Mouse (Mus musculus) liver, embryonic 11.5 days (tissue): Measurements from ENCODE around the gene Arg1. TPM values are rescaled to one million over a fixed set of nuclear protein-coding genes. Genes with fewer than 3 reads are reported as not detected.

Experiments used
- ATAC-seq: fragments of 200-750 bp; cut with Nextera tagmentation; replicated peaks from 2 replicates; pipeline ENCODE4 v1.8.0; 2017; ENCODE audit warnings: moderate number of reproducible peaks, mild to moderate bottlenecking, moderate TSS enrichment, moderate library complexity; ENCODE audit not compliant: low FRiP score
- DNase-seq: peaks from one replicate; pipeline ENCODE4 v3.0.0-alpha.2; 2017; ENCODE audit warnings: low spot score
- H3K27ac ChIP-seq: fragments of 300-500 bp; sonication (generic); 2 replicates; pipeline ENCODE4 v1.5.1; 2014; ENCODE audit warnings: mild to moderate bottlenecking, low read depth, low read length, control low read depth
- H3K27me3 ChIP-seq: fragments of 300-500 bp; sonication (generic); replicated peaks from 2 replicates; pipeline ENCODE4 v1.6.1; 2014; ENCODE audit warnings: low read length, mixed read lengths; ENCODE audit not compliant: control insufficient read depth, insufficient read depth
- H3K36me3 ChIP-seq: fragments of 300-500 bp; sonication (generic); 2 replicates; pipeline ENCODE4 v1.6.1; 2014; ENCODE audit warnings: mild to moderate bottlenecking, low read length, moderate library complexity, mixed read lengths; ENCODE audit not compliant: control insufficient read depth, insufficient read depth
- H3K4me1 ChIP-seq: fragments of 300-500 bp; sonication (generic); replicated peaks from 2 replicates; pipeline ENCODE4 v1.6.1; 2014; ENCODE audit warnings: low read length, mixed read lengths; ENCODE audit not compliant: control insufficient read depth, insufficient read depth
- H3K4me2 ChIP-seq: fragments of 300-500 bp; sonication (generic); 2 replicates; pipeline ENCODE4 v1.6.1; 2014; ENCODE audit warnings: mild to moderate bottlenecking, control low read depth, moderate library complexity
- H3K4me3 ChIP-seq: fragments of 300-500 bp; sonication (generic); 2 replicates; pipeline ENCODE4 v1.5.1; 2014; ENCODE audit warnings: low read depth, low read length, control low read depth
- H3K9ac ChIP-seq: fragments of 300-500 bp; sonication (generic); 2 replicates; pipeline ENCODE4 v1.6.1; 2014; ENCODE audit warnings: low read depth, low read length, control low read depth
- H3K9me3 ChIP-seq: fragments of 300-500 bp; sonication (generic); 2 replicates; pipeline ENCODE4 v1.6.1; 2016; ENCODE audit warnings: low read length, inconsistent platforms, mixed read lengths; ENCODE audit not compliant: control insufficient read depth
- WGBS: fragments of 180-500 bp; shearing (Covaris S2); extraction: QIAGEN DNeasy Blood & Tissue Kit; methylation state at CpG from one replicate; pipeline ENCODE4 v1.1.7; 2014; 5-methylcytosine and 5-hydroxymethylcytosine counted together
- polyA plus RNA-seq: library from polyadenylated mRNA; unstranded; fragments of >200 nt; fragmentation: Nextera tagmentation; extraction: Ambion mirVana; gene quantifications from 2 replicates; pipeline ENCODE4 v1.2.1, GENCODE M21; 2014

The Arg1 gene
- polyA plus RNA-seq, 1 experiment from 2014 or later = 5.5 TPM

DNA sequence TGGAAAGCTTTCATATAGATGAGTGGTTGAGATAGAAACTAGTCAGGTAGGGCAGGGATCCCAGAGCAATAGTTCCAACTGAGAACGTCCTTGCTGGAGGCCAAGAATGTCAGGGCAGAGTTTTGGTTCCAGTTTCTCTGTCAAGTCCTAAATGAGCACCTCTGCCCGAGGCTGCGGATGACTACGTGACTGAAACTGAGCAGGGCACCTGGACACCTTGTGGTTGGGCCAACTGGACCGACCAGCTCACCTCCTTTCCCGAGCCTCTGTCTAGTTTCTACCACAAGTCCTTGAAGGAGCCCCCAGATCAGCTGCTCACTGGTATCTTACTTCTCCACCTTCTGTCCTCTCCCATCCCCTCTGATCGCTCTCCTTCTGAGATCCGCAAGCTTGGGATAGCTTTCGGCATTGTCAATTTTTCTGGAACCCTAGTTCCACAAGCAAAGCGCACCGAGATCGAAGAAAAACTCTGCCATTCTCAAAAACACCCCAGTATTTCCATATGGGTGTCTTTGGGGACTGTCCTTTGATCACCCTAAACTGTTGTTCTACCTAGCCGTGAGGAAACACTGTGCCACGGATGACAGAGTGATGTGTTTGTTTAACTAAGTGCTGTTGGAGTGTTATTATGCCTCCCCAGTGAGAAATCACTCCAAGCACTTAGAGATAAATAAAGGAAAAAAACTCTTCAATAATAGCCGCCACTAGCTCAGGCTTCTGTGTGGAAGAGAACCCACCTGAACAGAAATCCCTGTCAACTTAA, 31.2 kb upstream of the Arg1 start:
- Histone ChIP-seq H3K27ac (no peak overlapping the region), H3K4me3 (no peak overlapping the region), H3K4me2 (peak overlapping the region; percentile 16; the same call in 1 of the 2 replicates), H3K9ac (no peak overlapping the region), H3K36me3 (no peaks in the 10 kb centered on the region), H3K4me1 (no peaks in the 10 kb centered on the region; the same call in 1 of the 2 replicates), H3K9me3 (no peaks in the 10 kb centered on the region), H3K27me3 (no peaks in the 10 kb centered on the region)
- ATAC-seq (no peak), DNase-seq (no peak)
- WGBS = 60% methylated on average over 15 of the region's 15 CpGs

DNA sequence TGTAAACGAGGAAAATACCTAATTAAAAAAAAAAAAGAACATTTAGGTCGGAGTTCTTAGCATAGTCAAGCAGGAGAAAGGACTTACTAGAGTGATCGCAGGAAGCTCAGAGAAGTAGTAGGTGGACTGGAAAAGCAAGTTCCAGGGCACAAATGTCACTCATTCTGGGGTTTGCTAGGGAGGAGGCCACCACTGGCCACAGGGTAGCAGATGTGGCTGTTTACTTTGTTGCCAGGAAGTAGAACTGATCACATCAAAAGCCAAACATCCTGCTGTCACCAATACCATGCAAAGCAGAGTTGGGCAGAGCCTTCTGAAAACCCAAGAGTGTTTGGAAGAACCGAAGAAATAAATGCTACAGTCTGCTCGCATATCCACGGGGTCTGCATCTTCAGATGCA, 26.6 kb upstream of the Arg1 start:
- DNase-seq (no peak), ATAC-seq (no peak)
- Histone ChIP-seq H3K36me3 (no peaks in the 10 kb centered on the region), H3K4me1 (no peaks in the 10 kb centered on the region; the same call in 1 of the 2 replicates), H3K27me3 (no peaks in the 10 kb centered on the region), H3K9me3 (no peaks in the 10 kb centered on the region), H3K4me2 (no peak overlapping the region), H3K9ac (no peak overlapping the region), H3K27ac (no peak overlapping the region), H3K4me3 (no peak overlapping the region)
- 76% methylated on average over 6 of the region's 6 CpGs for WGBS

GRCm38 (mm10) chr10:24952549-24952948, 25.3 kb upstream of the Arg1 start:
- Histone ChIP-seq H3K9me3 (no peaks in the 10 kb centered on the region), H3K27ac (no peak overlapping the region), H3K4me3 (no peak overlapping the region), H3K4me1 (no peaks in the 10 kb centered on the region), H3K4me2 (no peak overlapping the region), H3K27me3 (no peaks in the 10 kb centered on the region), H3K36me3 (no peaks in the 10 kb centered on the region), H3K9ac (no peak overlapping the region)
- no peak for ATAC-seq
- DNase-seq = no peak
- WGBS = 78% methylated on average over 7 of the region's 7 CpGs

DNA sequence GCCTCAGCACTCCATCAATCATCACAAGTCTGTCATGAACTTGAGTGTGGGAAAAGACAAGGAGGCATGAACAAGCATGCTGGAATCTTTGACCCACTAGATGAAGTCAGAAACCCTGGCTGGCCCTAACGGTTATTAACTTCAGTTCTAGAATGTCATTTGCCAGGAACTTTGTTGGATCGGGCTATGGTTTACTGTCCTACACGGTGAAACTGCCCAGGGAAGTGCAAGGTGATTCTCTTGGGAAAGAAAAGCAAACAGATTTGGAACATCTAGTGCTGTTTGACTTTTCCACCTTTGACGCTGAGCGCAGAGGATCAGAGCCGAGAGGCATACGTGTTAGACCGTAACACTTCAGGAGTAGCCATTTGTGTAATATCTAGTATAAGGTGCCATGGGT, 24.3 kb upstream of the Arg1 start:
- Histone ChIP-seq H3K9ac (no peak overlapping the region), H3K9me3 (no peaks in the 10 kb centered on the region), H3K4me2 (no peak overlapping the region), H3K27ac (no peak overlapping the region), H3K27me3 (no peaks in the 10 kb centered on the region), H3K4me3 (no peak overlapping the region), H3K36me3 (no peaks in the 10 kb centered on the region), H3K4me1 (no peaks in the 10 kb centered on the region)
- ATAC-seq (no peak), DNase-seq (no peak)
- 75% methylated on average over 8 of the region's 8 CpGs for WGBS

DNA sequence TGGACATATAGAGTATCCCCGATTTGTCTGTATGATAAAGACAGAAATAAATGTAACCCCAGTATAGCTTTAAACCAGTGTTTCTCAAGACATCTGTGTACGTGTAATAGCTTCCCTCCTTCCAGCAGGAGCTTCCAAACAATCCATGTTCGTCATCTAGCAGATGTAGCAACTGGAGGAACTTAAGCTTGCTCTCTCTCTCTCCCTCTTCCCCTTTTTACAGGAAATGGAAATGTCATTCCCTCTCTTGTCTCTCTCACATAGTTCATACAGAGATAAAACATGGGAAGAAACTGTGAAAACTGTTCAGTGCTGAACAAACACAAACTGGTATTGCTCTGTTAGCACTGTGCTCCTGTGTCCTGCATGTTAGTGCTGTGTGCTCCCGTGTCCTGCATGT, 22.9 kb upstream of the Arg1 start:
- H3K9me3 ChIP-seq = no peaks in the 10 kb centered on the region
- H3K4me2 ChIP-seq = no peak overlapping the region
- 65% methylated on average over 4 of the region's 4 CpGs for WGBS
- H3K4me1 ChIP-seq = no peaks in the 10 kb centered on the region
- H3K27ac ChIP-seq = no peak overlapping the region
- no peak overlapping the region for H3K4me3 ChIP-seq
- H3K36me3 ChIP-seq = no peaks in the 10 kb centered on the region
- no peak overlapping the region for H3K9ac ChIP-seq
- no peaks in the 10 kb centered on the region for H3K27me3 ChIP-seq
- DNase-seq (no peak), ATAC-seq (no peak)

DNA sequence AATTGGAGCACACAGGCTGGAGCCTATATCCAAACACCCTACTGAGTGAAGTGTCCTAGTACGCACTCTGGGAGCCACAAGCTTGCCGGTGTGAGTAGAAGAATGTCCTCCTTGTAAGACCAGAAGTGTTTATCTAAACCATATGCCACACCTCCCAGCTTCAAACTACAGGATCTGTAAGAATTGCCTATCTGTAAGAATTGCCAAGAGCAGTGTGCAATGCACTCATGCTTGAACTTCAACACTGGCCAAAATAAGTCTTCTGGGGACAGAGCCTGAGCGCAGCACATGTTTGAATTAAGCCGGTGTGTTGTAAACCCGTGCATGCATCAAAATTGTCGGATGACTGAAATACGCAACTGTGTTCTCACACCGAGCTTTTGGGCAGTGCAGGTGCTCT, 21.0 kb upstream of the Arg1 start:
- no peak overlapping the region for H3K4me3 ChIP-seq
- no peak overlapping the region for H3K27ac ChIP-seq
- ATAC-seq = no peak
- H3K27me3 ChIP-seq = no peaks in the 10 kb centered on the region
- peak overlapping the region; percentile 22; the same call in 1 of the 2 replicates for H3K4me2 ChIP-seq
- WGBS = 65% methylated on average over 8 of the region's 8 CpGs
- no peak overlapping the region for H3K9ac ChIP-seq
- DNase-seq = no peak
- H3K9me3 ChIP-seq = no peaks in the 10 kb centered on the region
- no peaks in the 10 kb centered on the region for H3K36me3 ChIP-seq
- H3K4me1 ChIP-seq = no peaks in the 10 kb centered on the region

- Histone ChIP-seq H3K4me3 (no peak overlapping the region), H3K27ac (no peak overlapping the region), H3K9ac (no peak overlapping the region), H3K9me3 (no peaks in the 10 kb centered on the region), H3K4me2 (no peak overlapping the region; the same call in 1 of the 2 replicates), H3K36me3 (no peaks in the 10 kb centered on the region), H3K27me3 (no peaks in the 10 kb centered on the region), H3K4me1 (no peaks in the 10 kb centered on the region)
- DNase-seq (no peak), ATAC-seq (no peak)
- 60% methylated on average over 3 of the region's 3 CpGs for WGBS
Measured at GRCm38 (mm10) chr10:24947871-24948270, 20.6 kb upstream of the Arg1 start.

GRCm38 (mm10) chr10:24930143-24930542, 2.9 kb upstream of the Arg1 start:
- H3K4me3 ChIP-seq = no peak overlapping the region
- H3K27me3 ChIP-seq = no peaks in the 10 kb centered on the region
- H3K36me3 ChIP-seq = no peaks in the 10 kb centered on the region
- no peak overlapping the region for H3K4me2 ChIP-seq
- no peaks in the 10 kb centered on the region for H3K9me3 ChIP-seq
- ATAC-seq (no peak), DNase-seq (no peak)
- WGBS = 69% methylated on average over 6 of the region's 6 CpGs
- no peaks in the 10 kb centered on the region; the same call in 1 of the 2 replicates for H3K4me1 ChIP-seq
- no peak overlapping the region for H3K27ac ChIP-seq
- no peak overlapping the region for H3K9ac ChIP-seq

GRCm38 (mm10) chr10:24928072-24928471, 788 bp upstream of the Arg1 start:
- Histone ChIP-seq H3K27ac (no peak overlapping the region), H3K4me2 (peak overlapping the region; percentile 44), H3K9me3 (no peaks in the 10 kb centered on the region), H3K4me3 (no peak overlapping the region), H3K36me3 (no peaks in the 10 kb centered on the region), H3K27me3 (no peaks in the 10 kb centered on the region), H3K9ac (no peak overlapping the region), H3K4me1 (no peaks in the 10 kb centered on the region; the same call in 1 of the 2 replicates)
- ATAC-seq (no peak), DNase-seq (no peak)
- 23% methylated on average over 12 of the region's 12 CpGs for WGBS
